Comparison of ENCODE assay signal across 8 mouse cellular contexts in genomic region chr12:24709831-24710508, GRCm38 (mm10). TPM values are rescaled to one million over a fixed set of nuclear protein-coding genes. Genes with fewer than 3 reads are reported as not detected.
DNase-seq lines count a peak whose midpoint lies in the region; ATAC-seq and TF ChIP-seq lines count a peak whose summit lies in the region.

No protein-coding gene starts in this region.

- no peaks in the 10 kb centered on the region for H3K4me1 ChIP-seq in ES-Bruce4 (ENCODE audit: control insufficient read depth, insufficient read depth, low read length)
- H3K4me1 ChIP-seq in intestine, postnatal 0 days (replicated peaks; ENCODE audit: control insufficient read depth, insufficient read depth, low read length) = 0 out of 2 replicates have a peak, but pooled peaks cover 5% of the 10 kb centered on the region
- peaks cover 76% of the 10 kb centered on the region for H3K4me1 ChIP-seq in liver, embryonic 13.5 days (replicated peaks)

- H3K9ac ChIP-seq in ES-Bruce4 (ENCODE audit: low read depth, poor library complexity, severe bottlenecking) = peak overlapping the region; percentile 79
- H3K9ac ChIP-seq in intestine, postnatal 0 days (ENCODE audit: low read depth, low read length) = no peak overlapping the region
- peak overlapping the region; percentile 88 for H3K9ac ChIP-seq in liver, embryonic 13.5 days

- no peaks in the 10 kb centered on the region for H3K9me3 ChIP-seq in ES-Bruce4 (replicated peaks; ENCODE audit: control insufficient read depth, insufficient read depth, low read length, poor library complexity, severe bottlenecking)
- H3K9me3 ChIP-seq in intestine, postnatal 0 days (ENCODE audit: control insufficient read depth) = no peaks in the 10 kb centered on the region
- H3K9me3 ChIP-seq in liver, embryonic 13.5 days (replicated peaks) = no peaks in the 10 kb centered on the region

- H3K4me3 ChIP-seq in ES-Bruce4 (ENCODE audit: low read depth, low read length) = peak overlapping the region; percentile 76
- no peak overlapping the region; the same call in 1 of the 2 replicates for H3K4me3 ChIP-seq in intestine, postnatal 0 days (ENCODE audit: low read depth, low read length)
- H3K4me3 ChIP-seq in liver, embryonic 13.5 days (replicated peaks) = peak overlapping the region; percentile 79

- peaks cover 51% of the 10 kb centered on the region for H3K36me3 ChIP-seq in ES-Bruce4 (ENCODE audit: control insufficient read depth, insufficient read depth, low read length, poor library complexity, severe bottlenecking)
- 0 out of 2 replicates have a peak, but pooled peaks cover 3% of the 10 kb centered on the region for H3K36me3 ChIP-seq in intestine, postnatal 0 days (ENCODE audit: control insufficient read depth, insufficient read depth)
- H3K36me3 ChIP-seq in liver, embryonic 13.5 days = peaks cover 61% of the 10 kb centered on the region

- H3K27me3 ChIP-seq in ES-Bruce4 (ENCODE audit: control insufficient read depth, insufficient read depth, low read length, poor library complexity, severe bottlenecking) = no peaks in the 10 kb centered on the region
- no peaks in the 10 kb centered on the region for H3K27me3 ChIP-seq in intestine, postnatal 0 days (replicated peaks; ENCODE audit: control insufficient read depth, insufficient read depth, low read length)
- no peaks in the 10 kb centered on the region for H3K27me3 ChIP-seq in liver, embryonic 13.5 days

- peak; percentile 39 for ATAC-seq in granulocyte monocyte progenitor cell, adult 5-6 weeks (replicated peaks; ENCODE audit: poor library complexity, severe bottlenecking)
- ATAC-seq in intestine, postnatal 0 days = 0 out of 2 replicates have a peak, but pooled peaks have one; percentile 7
- no peak for ATAC-seq in liver, embryonic 13.5 days (ENCODE audit: low read depth)

- H3K4me2 ChIP-seq in intestine, postnatal 0 days (replicated peaks; ENCODE audit: low read depth) = peak overlapping the region; percentile 96
- H3K4me2 ChIP-seq in liver, embryonic 13.5 days = peak overlapping the region; percentile 82

- H3K27ac ChIP-seq in ES-Bruce4 (ENCODE audit: insufficient read depth, low read length) = 0 out of 2 replicates have a peak overlapping the region, but pooled peaks have one; percentile 47
- no peak overlapping the region for H3K27ac ChIP-seq in intestine, postnatal 0 days (ENCODE audit: low read depth, low read length)
- H3K27ac ChIP-seq in liver, embryonic 13.5 days = peak overlapping the region; percentile 90

- DNase-seq in 416B (ENCODE audit: low read depth) = peak; percentile 95
- DNase-seq in cerebellum, postnatal 10 days = peak; percentile 69 to 87
- DNase-seq in liver, embryonic 13.5 days = peak; percentile 55
- DNase-seq in natural killer cell, adult 2 months (ENCODE audit: low spot score in 2 of 2) = peak; percentile 44 to 53
- peak; percentile 18 to 28 for DNase-seq in thymus, postnatal 36 days

- TF ChIP-seq POLR2A in ES-Bruce4 (IDR thresholded peaks at IDR 0.05; ENCODE audit: insufficient read depth, low read length) = no peak

- TF ChIP-seq EP300 in ES-Bruce4 (IDR thresholded peaks at IDR 0.05; ENCODE audit: insufficient read depth, low read depth, low read length) = no peak

- WGBS in intestine, postnatal 0 days = 31% methylated on average over 5 of the region's 5 CpGs
- WGBS in liver, embryonic 13.5 days (ENCODE audit: insufficient replicate concordance) = 32% methylated on average over 5 of the region's 5 CpGs

- no peak for TF ChIP-seq CTCF in ES-Bruce4 (IDR thresholded peaks at IDR 0.05; ENCODE audit: low read depth, low read length)
- TF ChIP-seq CTCF in intestine, postnatal 0 days (IDR thresholded peaks at IDR 0.05; ENCODE audit: low read depth) = peak; percentile 79

RNA-seq across cellular contexts. Expression of gene Rrm2, which starts 1.9 kb away (rescaled TPM):
- polyA plus RNA-seq in ES-Bruce4 (2011; ENCODE audit: insufficient read depth, insufficient read length, low read depth, missing spikeins) = 297 and 319 TPM in 2 replicates
- total RNA-seq in granulocyte monocyte progenitor cell, adult 5-6 weeks (2014; fragmentation: Nextera tagmentation) = 132 and 162 TPM in 2 replicates
- total RNA-seq in granulocyte monocyte progenitor cell, adult 5-6 weeks (2017) = 130 and 144 TPM in 2 replicates
- polyA plus RNA-seq in intestine, postnatal 0 days (2015; fragmentation: Nextera tagmentation; extraction: Ambion mirVana) = 36.9 and 37.4 TPM in 2 replicates
- polyA plus RNA-seq in liver, embryonic 13.5 days (2015; fragmentation: Nextera tagmentation; extraction: Ambion mirVana) = 586 and 708 TPM in 2 replicates

RNA-seq across cellular contexts. Expression of gene Cys1, which starts 28.4 kb away (rescaled TPM):
- not detected in 2 replicates for polyA plus RNA-seq in ES-Bruce4 (2011; ENCODE audit: insufficient read depth, insufficient read length, low read depth, missing spikeins)
- not detected in 2 replicates for total RNA-seq in granulocyte monocyte progenitor cell, adult 5-6 weeks (2014; fragmentation: Nextera tagmentation)
- not detected in 2 replicates for total RNA-seq in granulocyte monocyte progenitor cell, adult 5-6 weeks (2017)
- polyA plus RNA-seq in intestine, postnatal 0 days (2015; fragmentation: Nextera tagmentation; extraction: Ambion mirVana) = 1.3 and 1.7 TPM in 2 replicates
- polyA plus RNA-seq in liver, embryonic 13.5 days (2015; fragmentation: Nextera tagmentation; extraction: Ambion mirVana) = 0.38 and 0.50 TPM in 2 replicates

RNA-seq across cellular contexts. Expression of gene Klf11, which starts 58.9 kb away (rescaled TPM):
- 20.2 and 23.8 TPM in 2 replicates for polyA plus RNA-seq in ES-Bruce4 (2011; ENCODE audit: insufficient read depth, insufficient read length, low read depth, missing spikeins)
- 7.1 and 13.2 TPM in 2 replicates for total RNA-seq in granulocyte monocyte progenitor cell, adult 5-6 weeks (2014; fragmentation: Nextera tagmentation)
- total RNA-seq in granulocyte monocyte progenitor cell, adult 5-6 weeks (2017) = 10.0 and 12.7 TPM in 2 replicates
- polyA plus RNA-seq in intestine, postnatal 0 days (2015; fragmentation: Nextera tagmentation; extraction: Ambion mirVana) = 7.3 and 8.1 TPM in 2 replicates
- polyA plus RNA-seq in liver, embryonic 13.5 days (2015; fragmentation: Nextera tagmentation; extraction: Ambion mirVana) = 7.0 and 9.2 TPM in 2 replicates

Comparison
In these comparisons a context has a peak if more than half of its experiments do, and no peak if none do; other contexts are left out.
1. DNase-seq: peak in every context shown above with its lines; median percentile 95 in 416B; 78 in cerebellum, postnatal 10 days; 55 in liver, embryonic 13.5 days; 48 in natural killer cell, adult 2 months; 23 in thymus, postnatal 36 days.